Mouse (Mus musculus): Measurements from ENCODE around the gene Arntl.
"Not testable (repeated sequence)": the region's sequence is repeated elsewhere in the genome, so short reads cannot be mapped to it uniquely, and the experiment has no call there.

Arntl gene

DNA sequence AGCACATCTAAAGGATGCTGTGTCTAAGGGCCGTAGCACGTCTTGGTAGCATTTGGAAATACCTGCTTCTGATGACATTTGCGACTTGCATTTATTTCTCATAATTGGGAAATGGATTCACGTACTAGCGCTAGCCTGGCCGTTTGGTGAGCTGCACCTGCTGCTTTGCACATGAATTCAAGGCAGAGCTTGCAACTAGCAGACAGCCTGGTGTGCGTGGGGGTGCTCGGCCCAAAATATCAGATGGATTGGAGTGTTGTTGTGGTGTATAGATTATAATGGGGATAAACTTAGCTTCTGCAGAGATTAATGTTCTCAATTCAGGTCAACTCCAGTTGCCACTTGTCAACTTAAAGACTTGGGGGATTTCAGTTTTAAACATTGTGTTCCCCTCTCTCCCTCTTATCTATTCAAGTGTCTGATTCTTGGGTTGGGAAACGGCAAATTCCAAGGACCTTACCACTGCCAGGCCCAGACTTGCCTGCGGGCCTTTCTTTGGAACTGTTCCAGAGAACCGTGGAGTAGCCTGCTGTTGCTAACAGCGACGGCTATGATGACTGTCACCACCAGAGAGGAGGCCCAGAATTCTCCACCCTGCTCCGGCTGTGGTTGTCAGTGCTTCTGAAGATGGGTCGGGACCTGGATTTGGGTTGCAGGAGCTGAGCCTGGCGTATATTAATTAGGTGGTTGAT is 42.0 kb downstream of the Arntl start:
- DNase-seq (ENCODE audit: low spot score in 2 of 2): peak in 1 of 2 experiments; percentile 44

GRCm38 (mm10) chr7:113250433-113250991 is 43.2 kb downstream of the Arntl start:
- no peak for DNase-seq (ENCODE audit: low spot score in 2 of 2)

GRCm38 (mm10) chr7:113251001-113251400 is 43.7 kb downstream of the Arntl start:
- DNase-seq (ENCODE audit: low spot score in 2 of 2): no peak

DNA sequence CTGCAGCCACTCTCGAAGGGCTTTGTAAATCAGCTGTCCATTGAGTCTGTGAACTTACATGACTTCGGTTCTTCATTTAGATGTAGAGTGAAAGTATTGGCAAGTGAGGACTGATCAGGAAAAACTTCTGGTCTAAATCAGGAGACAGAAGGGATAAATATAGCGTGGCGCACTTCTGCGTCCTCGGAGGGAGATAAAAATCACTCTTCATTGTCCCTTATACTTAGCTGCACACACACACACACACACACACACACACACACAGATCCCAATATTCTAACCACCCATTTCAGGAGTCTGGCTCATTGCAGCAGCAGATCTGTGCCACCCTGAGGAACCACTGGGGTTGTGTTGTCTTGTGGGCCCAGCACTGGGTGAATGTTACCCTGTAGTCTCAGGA is 44.3 kb downstream of the Arntl start:
- no peak for DNase-seq (ENCODE audit: low spot score in 2 of 2)

- DNase-seq (ENCODE audit: low spot score in 2 of 2): no peak
Measured at GRCm38 (mm10) chr7:113253777-113254405, 46.6 kb downstream of the Arntl start.

DNA sequence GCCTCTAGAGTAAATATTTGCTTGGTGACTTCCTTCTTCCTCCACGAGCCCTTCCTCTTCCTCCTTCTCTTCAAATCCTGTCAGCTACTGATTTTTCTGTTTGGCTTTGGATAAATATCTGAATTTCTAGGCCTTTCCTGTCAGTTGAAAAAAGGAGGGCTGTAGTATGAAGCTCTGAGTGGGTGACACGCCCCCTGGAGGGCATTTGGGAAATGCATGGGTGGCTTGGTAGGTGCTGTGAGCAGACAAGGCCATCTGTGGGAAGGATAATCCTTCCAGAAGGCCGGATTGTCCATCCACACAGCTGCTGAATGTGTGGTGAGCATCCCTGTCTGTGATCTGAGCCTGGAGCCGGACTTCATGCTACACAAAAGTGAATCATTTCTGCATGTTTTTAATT is 48.8 kb downstream of the Arntl start:
- DNase-seq (ENCODE audit: low spot score in 2 of 2): no peak

- DNase-seq (ENCODE audit: low spot score in 2 of 2): no peak
Measured at GRCm38 (mm10) chr7:113258430-113258829, 51.2 kb downstream of the Arntl start.

- DNase-seq (ENCODE audit: low spot score in 2 of 2): peak in 1 of 2 experiments; percentile 82
Measured at GRCm38 (mm10) chr7:113260321-113261167, 53.3 kb downstream of the Arntl start.

DNA sequence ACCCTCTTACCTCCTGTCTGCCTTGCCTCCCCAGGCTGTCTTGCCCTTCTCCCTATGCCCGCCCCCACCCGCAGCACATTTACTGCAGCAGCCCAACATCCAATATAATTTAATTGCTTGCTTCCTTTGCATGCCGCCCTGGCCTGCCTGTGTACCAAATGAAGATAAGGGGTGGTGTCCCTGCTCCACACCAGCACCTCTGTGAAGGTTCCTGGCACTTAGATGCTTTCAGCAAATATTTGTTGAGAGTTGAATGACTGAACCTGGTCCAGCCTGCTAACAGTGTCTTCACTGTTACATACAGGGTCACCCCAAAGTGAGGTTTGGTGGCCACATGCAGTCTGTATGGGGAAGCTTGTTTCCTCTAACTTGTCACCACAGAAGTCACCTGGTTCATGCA is 54.4 kb downstream of the Arntl start:
- no peak for DNase-seq (ENCODE audit: low spot score in 2 of 2)

- not testable (repeated sequence) for DNase-seq (ENCODE audit: low spot score in 2 of 2)
Measured at GRCm38 (mm10) chr7:113262510-113263467, 55.5 kb downstream of the Arntl start.

DNA sequence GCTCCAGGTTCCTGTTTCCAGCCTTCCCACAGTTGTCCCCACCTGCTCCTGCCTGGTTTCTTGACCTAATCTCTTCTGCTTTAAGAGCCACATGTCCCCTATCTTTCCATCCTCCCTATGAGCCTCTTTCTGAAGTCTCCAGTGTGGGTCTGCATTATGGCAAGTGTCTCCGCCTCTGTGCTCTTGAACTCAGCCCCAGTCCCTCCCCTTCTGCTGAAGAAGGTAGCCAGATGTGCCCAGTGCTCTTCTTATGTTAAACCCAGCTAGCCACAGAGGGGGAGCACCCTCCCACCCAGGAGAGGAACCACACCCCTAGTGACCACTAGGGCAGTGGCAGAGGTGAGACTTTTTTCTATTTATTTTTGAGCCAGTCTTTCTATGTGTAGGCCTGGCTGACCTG is 56.7 kb downstream of the Arntl start:
- DNase-seq (ENCODE audit: low spot score in 2 of 2): no peak

- DNase-seq (ENCODE audit: low spot score in 2 of 2): peak in 1 of 2 experiments; percentile 57
Measured at GRCm38 (mm10) chr7:113268287-113268686, 61.0 kb downstream of the Arntl start.

DNA sequence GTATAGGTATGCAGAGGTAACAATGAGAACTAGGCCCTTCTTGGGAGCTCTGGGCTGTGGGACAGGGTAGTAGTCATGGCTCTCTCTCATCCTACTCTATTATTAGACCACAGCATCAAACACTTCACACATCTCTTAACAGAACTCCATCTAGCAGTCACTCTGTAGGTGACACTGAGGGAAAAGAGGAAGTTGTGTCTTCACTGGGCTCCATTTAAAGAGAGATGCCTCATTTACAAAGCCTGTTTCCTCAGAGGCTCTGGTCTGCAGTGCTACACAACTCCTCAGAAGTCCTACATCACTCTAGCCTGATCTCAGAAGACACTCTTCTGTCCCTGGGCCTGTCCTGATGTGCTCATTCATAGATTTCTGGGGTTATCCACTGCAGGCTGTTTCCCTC is 61.8 kb downstream of the Arntl start:
- DNase-seq (ENCODE audit: low spot score in 2 of 2): no peak

DNA sequence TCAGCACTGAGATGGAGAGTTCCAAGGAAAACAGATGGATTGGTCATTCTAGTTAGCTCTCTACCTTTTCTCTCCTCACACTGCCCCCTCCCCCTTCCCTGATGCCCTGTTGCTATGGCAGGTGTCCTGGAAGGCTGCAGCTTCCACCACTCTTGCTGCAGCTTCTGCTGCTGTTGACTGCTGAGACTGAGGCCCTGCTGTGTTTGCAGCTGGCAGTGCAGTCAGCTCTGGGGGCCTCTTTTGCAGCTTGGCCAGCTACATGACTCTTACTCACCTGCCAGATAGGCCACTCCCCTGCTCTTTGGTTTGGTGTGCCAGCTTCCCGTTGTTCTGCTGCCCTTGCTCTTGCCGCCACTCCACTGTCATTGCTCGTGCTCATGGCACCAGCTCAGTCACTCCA is 62.7 kb downstream of the Arntl start:
- DNase-seq (ENCODE audit: low spot score in 2 of 2): no peak

- no peak for DNase-seq (ENCODE audit: low spot score in 2 of 2)
Measured at GRCm38 (mm10) chr7:113270551-113270950, 63.3 kb downstream of the Arntl start.

- DNase-seq (ENCODE audit: low spot score in 2 of 2): no peak
Measured at GRCm38 (mm10) chr7:113270991-113271390, 63.7 kb downstream of the Arntl start.

DNA sequence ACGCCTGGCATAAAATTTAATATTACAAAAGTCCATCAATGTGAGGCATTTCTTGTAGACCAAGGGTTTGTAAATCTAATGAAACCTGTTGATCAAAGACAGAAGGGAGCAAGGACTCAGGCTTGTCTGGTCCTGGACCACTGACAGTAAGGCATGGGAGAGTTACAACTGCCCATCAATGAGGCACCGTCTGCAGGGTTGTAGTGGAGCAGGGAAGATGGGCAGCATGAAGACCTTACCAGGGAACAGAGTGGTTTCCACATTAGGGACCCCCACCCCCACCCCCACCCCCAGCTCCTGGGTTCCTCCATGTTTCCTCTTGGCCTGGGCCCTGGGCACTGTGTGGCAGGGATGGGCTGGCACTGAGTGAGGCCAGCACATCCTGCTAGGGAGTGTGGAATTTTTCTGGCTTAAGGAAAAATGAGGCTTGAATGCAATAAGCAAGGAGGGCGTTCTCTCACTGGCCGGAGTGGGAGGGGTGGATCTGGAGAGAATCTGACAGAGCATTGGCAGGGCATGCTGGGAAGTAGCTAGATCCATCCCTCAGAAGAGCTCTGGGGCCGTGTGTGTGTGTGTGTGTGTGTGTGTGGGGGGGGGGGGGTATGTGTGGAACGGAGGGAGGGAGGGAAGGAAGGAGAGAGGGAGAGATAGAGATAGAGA is 65.2 kb downstream of the Arntl start:
- DNase-seq (ENCODE audit: low spot score in 2 of 2): no peak

- DNase-seq (ENCODE audit: low spot score in 2 of 2): no peak
Measured at GRCm38 (mm10) chr7:113277245-113277644, 70.0 kb downstream of the Arntl start.

DNA sequence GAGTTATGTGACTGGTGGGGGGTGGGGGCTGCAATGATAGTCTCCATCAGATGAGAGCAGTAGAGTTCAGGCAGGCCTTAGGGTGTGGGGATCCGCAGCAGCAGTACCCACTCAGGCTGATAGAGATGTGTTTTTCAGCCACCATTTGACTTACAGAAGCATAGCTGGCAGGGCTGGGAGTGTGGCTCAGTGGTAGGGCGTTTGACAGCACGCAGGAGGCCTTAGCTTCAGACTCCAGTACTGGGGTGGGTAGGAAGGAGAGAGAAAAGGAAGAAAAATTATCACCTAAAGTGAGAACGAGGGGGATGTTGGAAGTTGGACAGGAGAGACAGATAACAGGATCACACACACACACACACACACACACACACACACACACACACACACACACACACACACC is 71.2 kb downstream of the Arntl start:
- DNase-seq (ENCODE audit: low spot score in 2 of 2): no peak

GRCm38 (mm10) chr7:113279246-113279645 is 72.0 kb downstream of the Arntl start:
- no peak for DNase-seq (ENCODE audit: low spot score in 2 of 2)

DNA sequence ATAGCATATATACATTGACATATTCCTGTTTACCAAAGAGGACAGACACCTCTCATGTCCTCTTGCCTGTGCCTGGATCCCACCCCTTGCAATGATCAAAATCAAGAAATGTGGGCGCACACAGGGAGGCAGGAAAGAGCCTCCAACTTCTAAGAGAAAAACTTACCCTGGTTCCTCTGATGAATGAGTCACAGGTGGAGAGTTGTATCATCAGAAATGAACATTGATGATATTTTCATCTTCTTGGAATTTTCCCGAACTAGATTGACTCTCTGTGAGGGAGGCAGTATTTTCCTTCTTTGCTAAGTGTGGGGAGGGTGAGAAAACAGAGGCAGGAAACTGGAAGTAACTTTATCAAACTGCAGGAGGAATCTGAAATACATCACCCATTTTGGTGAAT is 78.1 kb downstream of the Arntl start:
- DNase-seq (ENCODE audit: low spot score in 2 of 2): no peak
